Mouse (Mus musculus): ENCODE results near the gene Klk4. TPM values are rescaled to one million over a fixed set of nuclear protein-coding genes. Genes with fewer than 3 reads are reported as not detected.
A peak's percentile ranks its signal among the peaks of the same experiment; 100 is the strongest.

Klk4 gene
- total and polyA plus RNA-seq, 2 experiments from 2014 or later = 0.16 TPM; not detected in 1

DNA sequence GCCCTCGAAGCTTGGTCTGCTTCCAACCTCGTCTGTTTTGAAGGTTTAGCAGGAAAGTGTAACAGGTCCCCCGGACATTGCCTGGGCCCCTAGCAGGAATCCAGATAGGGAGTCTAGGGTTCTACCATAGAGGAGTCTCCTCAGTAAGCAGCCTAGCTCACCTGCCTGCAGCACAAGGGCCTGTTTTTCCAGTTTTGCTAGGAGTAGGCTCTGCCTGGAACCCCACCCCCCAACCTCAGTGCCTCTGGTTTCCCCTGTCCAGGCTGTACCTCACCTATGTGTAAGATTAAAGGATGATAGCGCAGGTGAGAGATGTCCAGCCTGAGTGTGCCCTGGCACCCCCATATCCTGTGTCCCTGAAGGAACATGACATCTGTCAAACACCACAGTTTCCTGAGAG, 4.5 kb upstream of the Klk4 start:
- ATAC-seq (ENCODE audit: low FRiP score) (no peak), DNase-seq (ENCODE audit: low spot score) (no peak)
- Histone ChIP-seq H3K36me3 (ENCODE audit: insufficient read depth, low read length) (no peaks in the 10 kb centered on the region), H3K9ac (replicated peaks; ENCODE audit: low read length, poor library complexity, severe bottlenecking) (no peak overlapping the region), H3K4me2 (ENCODE audit: low read depth, low read length, poor library complexity, severe bottlenecking) (no peak overlapping the region), H3K9me3 (ENCODE audit: low read length) (no peaks in the 10 kb centered on the region), H3K27ac (ENCODE audit: low read depth, low read length) (no peak overlapping the region), H3K4me1 (ENCODE audit: insufficient read depth, low read length) (no peaks in the 10 kb centered on the region), H3K27me3 (ENCODE audit: insufficient read depth, low read length) (no peaks in the 10 kb centered on the region), H3K4me3 (ENCODE audit: low read depth, low read length) (no peak overlapping the region)
- WGBS = 79% methylated on average over 4 of the region's 4 CpGs
- TF ChIP-seq CTCF (IDR thresholded peaks at IDR 0.05) = no peak

- ATAC-seq (ENCODE audit: low FRiP score) (no peak), DNase-seq (ENCODE audit: low spot score) (no peak)
- Histone ChIP-seq H3K4me2 (ENCODE audit: low read depth, low read length, poor library complexity, severe bottlenecking) (no peak overlapping the region), H3K4me3 (ENCODE audit: low read depth, low read length) (no peak overlapping the region), H3K36me3 (ENCODE audit: insufficient read depth, low read length) (no peaks in the 10 kb centered on the region), H3K9ac (replicated peaks; ENCODE audit: low read length, poor library complexity, severe bottlenecking) (no peak overlapping the region), H3K27ac (ENCODE audit: low read depth, low read length) (no peak overlapping the region), H3K9me3 (ENCODE audit: low read length) (no peaks in the 10 kb centered on the region), H3K4me1 (ENCODE audit: insufficient read depth, low read length) (no peaks in the 10 kb centered on the region), H3K27me3 (ENCODE audit: insufficient read depth, low read length) (no peaks in the 10 kb centered on the region)
- TF ChIP-seq CTCF (IDR thresholded peaks at IDR 0.05) = 0 out of 2 replicates have a peak, but pooled peaks have one; percentile 12
- WGBS = 52% methylated on average over 1 of the region's 1 CpGs
Measured at GRCm38 (mm10) chr7:43878281-43878680, 2.7 kb upstream of the Klk4 start.

- no peak for TF ChIP-seq CTCF (IDR thresholded peaks at IDR 0.05)
Measured at GRCm38 (mm10) chr7:43882346-43882745, 1.4 kb downstream of the Klk4 start.

DNA sequence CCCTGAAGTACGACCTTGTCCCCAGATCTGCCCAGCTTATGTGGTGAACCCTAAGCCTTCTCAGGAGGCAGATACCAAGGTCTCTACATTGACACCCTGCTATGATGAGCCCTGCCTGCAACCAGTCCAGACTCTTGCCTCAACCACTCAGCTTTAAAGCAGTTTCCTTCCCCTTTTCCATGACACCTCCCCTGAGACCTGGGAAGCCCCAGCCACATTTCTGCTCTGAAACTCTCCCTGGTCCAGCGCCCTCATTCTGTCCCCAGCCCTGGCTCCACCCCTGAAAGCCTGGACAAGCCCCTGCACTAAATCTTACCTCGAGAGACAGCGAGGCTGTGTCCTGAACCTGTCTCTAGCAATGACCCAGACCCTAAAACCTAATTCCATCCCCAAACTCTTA, 1.9 kb downstream of the Klk4 start:
- ATAC-seq (ENCODE audit: low FRiP score) (no peak), DNase-seq (ENCODE audit: low spot score) (no peak)
- 28% methylated on average over 4 of the region's 4 CpGs for WGBS
- Histone ChIP-seq H3K27me3 (ENCODE audit: insufficient read depth, low read length) (no peaks in the 10 kb centered on the region), H3K9me3 (ENCODE audit: low read length) (no peaks in the 10 kb centered on the region), H3K4me2 (ENCODE audit: low read depth, low read length, poor library complexity, severe bottlenecking) (no peak overlapping the region), H3K4me1 (ENCODE audit: insufficient read depth, low read length) (no peaks in the 10 kb centered on the region), H3K4me3 (ENCODE audit: low read depth, low read length) (no peak overlapping the region), H3K27ac (ENCODE audit: low read depth, low read length) (no peak overlapping the region), H3K36me3 (ENCODE audit: insufficient read depth, low read length) (no peaks in the 10 kb centered on the region), H3K9ac (replicated peaks; ENCODE audit: low read length, poor library complexity, severe bottlenecking) (no peak overlapping the region)
- TF ChIP-seq CTCF (IDR thresholded peaks at IDR 0.05) = no peak

More at GRCm38 (mm10) chr7:43882346-43882745, 1.4 kb downstream of the Klk4 start:
- Histone ChIP-seq H3K27me3 (ENCODE audit: insufficient read depth, low read length) (no peaks in the 10 kb centered on the region), H3K4me3 (ENCODE audit: low read depth, low read length) (no peak overlapping the region), H3K9me3 (ENCODE audit: low read length) (no peaks in the 10 kb centered on the region), H3K36me3 (ENCODE audit: insufficient read depth, low read length) (no peaks in the 10 kb centered on the region), H3K9ac (replicated peaks; ENCODE audit: low read length, poor library complexity, severe bottlenecking) (no peak overlapping the region), H3K4me1 (ENCODE audit: insufficient read depth, low read length) (no peaks in the 10 kb centered on the region), H3K4me2 (ENCODE audit: low read depth, low read length, poor library complexity, severe bottlenecking) (no peak overlapping the region), H3K27ac (ENCODE audit: low read depth, low read length) (no peak overlapping the region)
- DNase-seq (ENCODE audit: low spot score) (no peak), ATAC-seq (ENCODE audit: low FRiP score) (no peak)
- WGBS = 20% methylated on average over 4 of the region's 4 CpGs

GRCm38 (mm10) chr7:43883547-43883946, 2.6 kb downstream of the Klk4 start:
- no peak overlapping the region for H3K4me3 ChIP-seq (ENCODE audit: low read depth, low read length)
- peak; percentile 70 for TF ChIP-seq CTCF (IDR thresholded peaks at IDR 0.05)
- DNase-seq (ENCODE audit: low spot score) (peak; percentile 30), ATAC-seq (ENCODE audit: low FRiP score) (peak; percentile 51; the same call in 1 of the 2 replicates)
- H3K9me3 ChIP-seq (ENCODE audit: low read length) = no peaks in the 10 kb centered on the region
- H3K4me2 ChIP-seq (ENCODE audit: low read depth, low read length, poor library complexity, severe bottlenecking) = 0 out of 2 replicates have a peak overlapping the region, but pooled peaks have one; percentile 3
- H3K9ac ChIP-seq (replicated peaks; ENCODE audit: low read length, poor library complexity, severe bottlenecking) = no peak overlapping the region
- no peaks in the 10 kb centered on the region for H3K27me3 ChIP-seq (ENCODE audit: insufficient read depth, low read length)
- no peak overlapping the region for H3K27ac ChIP-seq (ENCODE audit: low read depth, low read length)
- H3K4me1 ChIP-seq (ENCODE audit: insufficient read depth, low read length) = no peaks in the 10 kb centered on the region
- H3K36me3 ChIP-seq (ENCODE audit: insufficient read depth, low read length) = no peaks in the 10 kb centered on the region
- 8% methylated on average over 14 of the region's 14 CpGs for WGBS

GRCm38 (mm10) chr7:43891365-43891764, 10.4 kb downstream of the Klk4 start:
- TF ChIP-seq CTCF (IDR thresholded peaks at IDR 0.05) = no peak
- 68% methylated on average over 5 of the region's 5 CpGs for WGBS
- no peaks in the 10 kb centered on the region for H3K4me1 ChIP-seq (ENCODE audit: insufficient read depth, low read length)

More at GRCm38 (mm10) chr7:43891365-43891764, 10.4 kb downstream of the Klk4 start:
- Histone ChIP-seq H3K4me2 (ENCODE audit: low read depth, low read length, poor library complexity, severe bottlenecking) (no peak overlapping the region), H3K4me3 (ENCODE audit: low read depth, low read length) (no peak overlapping the region), H3K9ac (replicated peaks; ENCODE audit: low read length, poor library complexity, severe bottlenecking) (no peak overlapping the region), H3K9me3 (ENCODE audit: low read length) (no peaks in the 10 kb centered on the region), H3K27ac (ENCODE audit: low read depth, low read length) (no peak overlapping the region), H3K36me3 (ENCODE audit: insufficient read depth, low read length) (no peaks in the 10 kb centered on the region), H3K27me3 (ENCODE audit: insufficient read depth, low read length) (no peaks in the 10 kb centered on the region)
- DNase-seq (ENCODE audit: low spot score) (no peak), ATAC-seq (ENCODE audit: low FRiP score) (no peak)
